In the genomic region with DNA sequence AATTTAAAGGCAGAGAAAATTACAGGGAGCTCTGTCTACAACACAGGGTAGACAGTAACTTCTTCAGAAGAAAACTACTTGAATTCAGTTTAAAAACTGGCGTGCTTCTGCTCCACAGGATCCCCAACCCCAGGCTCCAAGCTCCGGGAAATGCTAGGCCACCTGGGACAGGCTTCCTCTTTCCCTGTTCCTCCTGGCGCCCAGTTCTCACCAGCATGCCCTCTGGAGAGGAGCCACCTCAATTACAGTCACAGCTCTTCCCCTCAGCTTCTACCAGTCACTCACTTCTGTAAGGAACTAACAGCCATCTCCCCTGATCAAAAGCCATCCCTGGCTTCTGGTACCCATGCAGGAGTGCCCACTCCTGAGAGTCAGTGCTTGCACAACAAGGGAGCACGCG, we compare ENCODE assay signal across 19 mouse cellular contexts. TPM values are rescaled to one million over a fixed set of nuclear protein-coding genes. Genes with fewer than 3 reads are reported as not detected.
DNase-seq lines count a peak whose midpoint lies in the region; ATAC-seq and TF ChIP-seq lines count a peak whose summit lies in the region.
"Had no signal": no experiment of that assay in that cellular context is flagged by ENCODE, and none has a peak within 500 bp of the region (broad histone marks: within the 10 kb centered on the region; RNA-seq: fewer than 3 reads in every experiment).

No protein-coding gene starts in this region.

- H3K4me2 ChIP-seq in heart, embryonic 13.5 days, result no peak overlapping the region
- H3K4me2 ChIP-seq: embryonic facial prominence, embryonic 13.5 days; hindbrain, embryonic 13.5 days; midbrain, embryonic 12.5 days; neural tube, embryonic 15.5 days had no signal

- DNase-seq in cerebellum, adult 9-11 months, result peak; percentile 31
- DNase-seq in cerebellum, adult 11-12 months, result no peak
- no peak for DNase-seq in heart, postnatal 25 days (ENCODE audit: low spot score)
- peak; percentile 64 for DNase-seq in MEL (ENCODE audit: low read depth, low spot score)
- DNase-seq in embryo, embryonic 10 days (ENCODE audit: low spot score), result no peak
- DNase-seq in frontal cortex, postnatal 36 days (ENCODE audit: low spot score in 2 of 2), result no peak
- DNase-seq: adrenal gland, postnatal 25 days; kidney, adult 11 months; kidney, postnatal 25 days; liver, embryonic 13.5 days; lung, postnatal 10 days; thymus, postnatal 14 days had no signal

- no peak for ATAC-seq in heart, embryonic 13.5 days (ENCODE audit: extremely low read depth, insufficient number of reproducible peaks, low FRiP score, low TSS enrichment)
- peak; percentile 33 for ATAC-seq in granulocyte monocyte progenitor cell, adult 5-6 weeks (replicated peaks; ENCODE audit: poor library complexity, severe bottlenecking)
- ATAC-seq: activated CD4-positive, CD25-positive, alpha-beta regulatory T cell, adult 4 months had no signal

- 74% methylated on average over 5 of the region's 5 CpGs for WGBS in heart, embryonic 13.5 days

- no peak for TF ChIP-seq RAD21 in MEL (IDR thresholded peaks at IDR 0.05; ENCODE audit: low read depth, low read length)

- H3K4me1 ChIP-seq in heart, embryonic 13.5 days, result peaks cover 93% of the 10 kb centered on the region
- H3K4me1 ChIP-seq in MEL (ENCODE audit: control insufficient read depth in 1 of 2, insufficient read depth in 2 of 2, low read length in 2 of 2), result peaks cover 6 to 8% of the 10 kb centered on the region in 2 experiments
- H3K4me1 ChIP-seq: hindbrain, embryonic 13.5 days; neural tube, embryonic 15.5 days had no signal

- peaks cover 5% of the 10 kb centered on the region; the same call in 1 of the 2 replicates for H3K79me2 ChIP-seq in MEL (ENCODE audit: control insufficient read depth, insufficient read depth, low read length, poor library complexity)

- no peaks in the 10 kb centered on the region for H3K27me3 ChIP-seq in heart, embryonic 13.5 days (replicated peaks)
- H3K27me3 ChIP-seq in MEL (ENCODE audit: control insufficient read depth in 1 of 2, insufficient read depth in 2 of 2, low read length in 2 of 2), result no peaks in the 10 kb centered on the region
- H3K27me3 ChIP-seq: embryonic facial prominence, embryonic 13.5 days; hindbrain, embryonic 13.5 days; liver, embryonic 13.5 days; midbrain, embryonic 12.5 days; neural tube, embryonic 15.5 days had no signal

- TF ChIP-seq POLR2A in MEL (IDR thresholded peaks at IDR 0.05; ENCODE audit: control insufficient read depth in 1 of 2, insufficient read depth in 1 of 2, low read depth in 1 of 2, low read length in 2 of 2, poor library complexity in 1 of 2), result no peak

- H3K27ac ChIP-seq in heart, embryonic 13.5 days (replicated peaks), result 0 out of 2 replicates have a peak overlapping the region, but pooled peaks have one; percentile 9
- no peak overlapping the region for H3K27ac ChIP-seq in MEL (ENCODE audit: control insufficient read depth, low read depth, low read length)
- H3K27ac ChIP-seq: embryonic facial prominence, embryonic 13.5 days; hindbrain, embryonic 13.5 days; liver, embryonic 13.5 days; midbrain, embryonic 12.5 days; neural tube, embryonic 15.5 days had no signal

- peak overlapping the region; percentile 15; the same call in 1 of the 2 replicates for H3K9ac ChIP-seq in heart, embryonic 13.5 days
- H3K9ac ChIP-seq in MEL (ENCODE audit: control insufficient read depth, low read depth, low read length, poor library complexity, severe bottlenecking), result peak overlapping the region; percentile 3; the same call in 1 of the 2 replicates
- H3K9ac ChIP-seq: embryonic facial prominence, embryonic 13.5 days; hindbrain, embryonic 13.5 days; liver, embryonic 13.5 days; midbrain, embryonic 12.5 days; neural tube, embryonic 15.5 days had no signal

- H3K9me3 ChIP-seq in heart, embryonic 13.5 days, result no peaks in the 10 kb centered on the region
- H3K9me3 ChIP-seq in MEL (replicated peaks; ENCODE audit: insufficient read depth, low read length), result no peaks in the 10 kb centered on the region
- H3K9me3 ChIP-seq: embryonic facial prominence, embryonic 13.5 days; hindbrain, embryonic 13.5 days; liver, embryonic 13.5 days; midbrain, embryonic 12.5 days; neural tube, embryonic 15.5 days had no signal

- H3K4me3 ChIP-seq in heart, embryonic 13.5 days, result no peak overlapping the region
- H3K4me3 ChIP-seq in MEL (ENCODE audit: control insufficient read depth in 1 of 2, insufficient read depth in 1 of 2, low read depth in 2 of 2, low read length in 2 of 2), result no peak overlapping the region
- H3K4me3 ChIP-seq: embryonic facial prominence, embryonic 13.5 days; hindbrain, embryonic 13.5 days; liver, embryonic 13.5 days; midbrain, embryonic 12.5 days; neural tube, embryonic 15.5 days had no signal

- H3K36me3 ChIP-seq in heart, embryonic 13.5 days, result no peaks in the 10 kb centered on the region
- peaks cover 0 to 9% of the 10 kb centered on the region in 2 experiments; a peak in 2 of 4 replicates for H3K36me3 ChIP-seq in MEL (ENCODE audit: control insufficient read depth in 1 of 2, insufficient read depth in 2 of 2, low read length in 2 of 2)
- H3K36me3 ChIP-seq: embryonic facial prominence, embryonic 13.5 days; hindbrain, embryonic 13.5 days; liver, embryonic 13.5 days; midbrain, embryonic 12.5 days; neural tube, embryonic 15.5 days had no signal

- no peak for TF ChIP-seq CTCF in MEL (IDR thresholded peaks at IDR 0.05 in 2 of 3, conservative IDR thresholded peaks at IDR 0.05 in 1 of 3; ENCODE audit: control insufficient read depth in 1 of 3, insufficient read depth in 1 of 3, low read depth in 2 of 3, low read length in 3 of 3, poor library complexity in 1 of 3, severe bottlenecking in 1 of 3)

- intact Hi-C loops in heart, postnatal 25 days (cut with DNase I), result loop anchor here (5.0 kb wide), 1 partner anchor 32 kb away; a partner anchor contains a TSS

- TF ChIP-seq EP300 in MEL (IDR thresholded peaks at IDR 0.05; ENCODE audit: low read depth in 1 of 2, low read length in 2 of 2), result no peak

TF ChIP-seq in MEL, 35 proteins besides CTCF, POLR2A, EP300 and RAD21:
- no peak for TF ChIP-seq MYC (IDR thresholded peaks at IDR 0.05; ENCODE audit: low read depth, low read length)
- TF ChIP-seq RCOR1 (IDR thresholded peaks at IDR 0.05; ENCODE audit: low read depth, low read length), result no peak
- TF ChIP-seq TCF12 (IDR thresholded peaks at IDR 0.05; ENCODE audit: low read depth, low read length), result no peak
- no peak for TF ChIP-seq JUND (IDR thresholded peaks at IDR 0.05; ENCODE audit: low read depth, low read length)
- TF ChIP-seq USF2 (IDR thresholded peaks at IDR 0.05; ENCODE audit: borderline replicate concordance in 1 of 2, insufficient read depth in 1 of 2, low read depth in 1 of 2, low read length in 2 of 2), result no peak

RNA-seq across cellular contexts. Expression of a gene that starts 32.9 kb away (rescaled TPM):
- polyA plus RNA-seq in heart, embryonic 13.5 days (2015; fragmentation: Nextera tagmentation; extraction: Ambion mirVana), result 20.3 and 20.7 TPM in 2 replicates
- total RNA-seq in heart, postnatal 25 days (2021), result 10 to 100 TPM; 51.2 to 58.0 TPM
- total RNA-seq in MEL (2012; rRNA removed), result 11.8 and 13.1 TPM in 2 replicates
- polyA plus RNA-seq in MEL (2012; ENCODE audit: insufficient read depth in 1 of 2, insufficient read length in 2 of 2, low read depth in 1 of 2, low replicate concordance in 2 of 2, missing spikeins in 1 of 2), result 10 to 100 TPM in 1 of 2 experiments, not detected in 1; 22.8 TPM
- total RNA-seq in granulocyte monocyte progenitor cell, adult 5-6 weeks (2014; fragmentation: Nextera tagmentation), result 3.5 and 6.4 TPM in 2 replicates
- total RNA-seq in granulocyte monocyte progenitor cell, adult 5-6 weeks (2017), result 12.2 and 21.8 TPM in 2 replicates

Comparison
In these comparisons a context has a peak if more than half of its experiments do, and no peak if none do; other contexts are left out.
1. DNase-seq: peak in cerebellum, adult 9-11 months (single experiment) and MEL (single experiment); none in cerebellum, adult 11-12 months (single experiment), heart, postnatal 25 days (single experiment), embryo, embryonic 10 days (single experiment) and frontal cortex, postnatal 36 days (0 of 2).